In genomic region chr15:10726272-10726671, GRCm38 (mm10) we compare ENCODE assay signal across 31 mouse cellular contexts.
"Had no signal": no experiment of that assay in that cellular context is flagged by ENCODE, and none has a peak within 500 bp of the region (broad histone marks: within the 10 kb centered on the region; RNA-seq: fewer than 3 reads in every experiment).

No protein-coding gene starts in this region.

- H3K4me3 ChIP-seq: left cerebral cortex, adult 2 months; limb, embryonic 10.5 days; limb, embryonic 12.5 days; limb, embryonic 13.5 days; limb, embryonic 15.5 days; liver, embryonic 12.5 days; liver, embryonic 13.5 days; liver, embryonic 15.5 days; lung, embryonic 15.5 days; megakaryocyte, embryonic 14.5 days; midbrain, embryonic 10.5 days; midbrain, embryonic 12.5 days; midbrain, embryonic 13.5 days; midbrain, embryonic 15.5 days; myocyte; neural tube, embryonic 12.5 days had no signal

- DNase-seq: left cerebral cortex, postnatal 4 days; liver; liver, embryonic 13.5 days; liver, postnatal 0 days; lung, adult 18-20 months; lung, adult 2 months; lung, embryonic 14.5 days; lung, postnatal 10 days; lung, postnatal 36 days; lung, postnatal 4 days; midbrain, embryonic 14.5 days had no signal

- H3K27me3 ChIP-seq: limb, embryonic 12.5 days; limb, embryonic 13.5 days; limb, embryonic 15.5 days; liver, embryonic 12.5 days; liver, embryonic 13.5 days; liver, embryonic 15.5 days; lung, embryonic 15.5 days; megakaryocyte, embryonic 14.5 days; midbrain, embryonic 12.5 days; midbrain, embryonic 13.5 days; midbrain, embryonic 15.5 days; neural tube, embryonic 12.5 days had no signal

- H3K27ac ChIP-seq: left cerebral cortex, adult 2 months; limb, embryonic 10.5 days; limb, embryonic 12.5 days; limb, embryonic 13.5 days; limb, embryonic 15.5 days; liver, embryonic 12.5 days; liver, embryonic 13.5 days; liver, embryonic 14.5 days; liver, embryonic 15.5 days; lung, embryonic 15.5 days; macrophage; midbrain, embryonic 10.5 days; midbrain, embryonic 12.5 days; midbrain, embryonic 13.5 days; midbrain, embryonic 15.5 days; neural tube, embryonic 12.5 days had no signal

- ATAC-seq: liver, embryonic 12.5 days; liver, postnatal 0 days; midbrain, embryonic 13.5 days; midbrain, embryonic 15.5 days; midbrain, embryonic 16.5 days had no signal

- H3K9me3 ChIP-seq: limb, embryonic 10.5 days; limb, embryonic 12.5 days; limb, embryonic 15.5 days; liver, embryonic 12.5 days; liver, embryonic 13.5 days; liver, embryonic 15.5 days; lung, embryonic 15.5 days; midbrain, embryonic 12.5 days; midbrain, embryonic 13.5 days; midbrain, embryonic 15.5 days; neural tube, embryonic 12.5 days had no signal

- H3K4me2 ChIP-seq: limb, embryonic 12.5 days; limb, embryonic 13.5 days; limb, embryonic 15.5 days; liver, embryonic 11.5 days; liver, embryonic 12.5 days; liver, embryonic 13.5 days; liver, embryonic 15.5 days; lung, embryonic 14.5 days; lung, embryonic 15.5 days; midbrain, embryonic 11.5 days; midbrain, embryonic 12.5 days; midbrain, embryonic 13.5 days; midbrain, embryonic 15.5 days; neural tube, embryonic 12.5 days had no signal

- H3K9ac ChIP-seq: limb, embryonic 12.5 days; limb, embryonic 13.5 days; limb, embryonic 15.5 days; liver, embryonic 12.5 days; liver, embryonic 13.5 days; liver, embryonic 14.5 days; liver, embryonic 15.5 days; liver, postnatal 0 days; lung, embryonic 14.5 days; lung, embryonic 15.5 days; midbrain, embryonic 12.5 days; midbrain, embryonic 13.5 days; midbrain, embryonic 15.5 days; neural tube, embryonic 12.5 days had no signal

- H3K36me3 ChIP-seq: limb, embryonic 10.5 days; limb, embryonic 12.5 days; limb, embryonic 13.5 days; limb, embryonic 15.5 days; liver, embryonic 12.5 days; liver, embryonic 13.5 days; liver, embryonic 15.5 days; lung, embryonic 15.5 days; midbrain, embryonic 10.5 days; midbrain, embryonic 12.5 days; midbrain, embryonic 13.5 days; midbrain, embryonic 15.5 days; neural tube, embryonic 12.5 days had no signal
